Mouse (Mus musculus): ENCODE results near the gene Mlst8.

The Mlst8 gene

GRCm38 (mm10) chr17:24488662-24489264 is 9.9 kb upstream of the Mlst8 start:
- peak; percentile 49 for DNase-seq

- DNase-seq, result peak; percentile 72
These were observed 9.3 kb upstream of the Mlst8 start, which contains the start of gene Caskin1 for GRCm38 (mm10) chr17:24488186-24488661. Gene Caskin1, plus strand, starts transcription at chr17:24488601.

- peak; percentile 55 for DNase-seq
These were observed 6.4 kb upstream of the Mlst8 start for GRCm38 (mm10) chr17:24485090-24485860.

- no peak for DNase-seq
These were observed 4.6 kb upstream of the Mlst8 start for GRCm38 (mm10) chr17:24483495-24483894.

- DNase-seq, result no peak
These were observed 2.3 kb upstream of the Mlst8 start for GRCm38 (mm10) chr17:24481027-24481815.

- no peak for DNase-seq
These were observed 1.4 kb upstream of the Mlst8 start for GRCm38 (mm10) chr17:24480201-24480826.

GRCm38 (mm10) chr17:24479431-24479830 is 553 bp upstream of the Mlst8 start:
- no peak for DNase-seq

GRCm38 (mm10) chr17:24477985-24478600 is 785 bp downstream of the Mlst8 start:
- DNase-seq, result no peak

- DNase-seq, result no peak
These were observed 1.6 kb downstream of the Mlst8 start for GRCm38 (mm10) chr17:24477053-24477984.

GRCm38 (mm10) chr17:24476022-24476776 is 2.7 kb downstream of the Mlst8 start:
- no peak for DNase-seq

- no peak for DNase-seq
These were observed 3.3 kb downstream of the Mlst8 start for GRCm38 (mm10) chr17:24475586-24475985.

- DNase-seq, result peak; percentile 58
These were observed 4.3 kb downstream of the Mlst8 start for GRCm38 (mm10) chr17:24474557-24474956.

- no peak for DNase-seq
These were observed 5.1 kb downstream of the Mlst8 start, which contains the start of gene Bricd5 for GRCm38 (mm10) chr17:24473612-24474275. Gene Bricd5, plus strand, starts transcription at chr17:24473884.

GRCm38 (mm10) chr17:24472512-24472911 is 6.4 kb downstream of the Mlst8 start:
- no peak for DNase-seq

GRCm38 (mm10) chr17:24470701-24471527 is 8.0 kb downstream of the Mlst8 start:
- peak; percentile 51 for DNase-seq

GRCm38 (mm10) chr17:24469910-24470602 is 8.8 kb downstream of the Mlst8 start, which contains the start of the genes E4f1 and Pgp:
Gene E4f1, minus strand, starts transcription at chr17:24470313.
Gene Pgp, plus strand, starts transcription at chr17:24470392.
- peak; percentile 100 for DNase-seq

- no peak for DNase-seq
These were observed 9.5 kb downstream of the Mlst8 start for GRCm38 (mm10) chr17:24469336-24469909.

Measured in right cerebral cortex, adult 18-20 months (tissue).